17 mouse cellular contexts compared by ENCODE assay signal in the genomic region with DNA sequence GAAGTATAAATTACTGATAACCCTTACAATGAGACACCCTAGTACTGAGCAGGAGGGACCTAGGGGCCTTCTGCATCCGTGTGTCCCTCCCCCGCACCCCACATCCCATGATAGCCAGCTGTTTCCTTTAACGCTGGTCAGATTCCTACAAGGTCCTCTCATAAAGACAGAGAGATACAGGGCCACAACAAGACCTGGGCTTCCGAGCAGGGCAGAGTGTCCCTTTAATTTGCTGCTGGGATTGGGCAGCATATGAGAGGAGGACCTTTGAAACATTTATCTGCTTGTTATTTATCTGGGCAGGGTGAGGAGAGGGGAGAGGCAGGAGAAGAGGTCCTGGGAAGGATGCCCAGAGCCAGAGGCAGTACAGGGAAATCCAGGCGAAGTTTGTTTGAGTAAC. TPM values are rescaled to one million over a fixed set of nuclear protein-coding genes. Genes with fewer than 3 reads are reported as not detected.
A peak's percentile ranks its signal among the peaks of the same experiment; 100 is the strongest.
DNase-seq lines count a peak whose midpoint lies in the region; ATAC-seq and TF ChIP-seq lines count a peak whose summit lies in the region.
"Had no signal": no experiment of that assay in that cellular context is flagged by ENCODE, and none has a peak within 500 bp of the region (broad histone marks: within the 10 kb centered on the region; RNA-seq: fewer than 3 reads in every experiment).

No protein-coding gene starts in this region.

- no peaks in the 10 kb centered on the region for H3K9me3 ChIP-seq in liver, embryonic 11.5 days (ENCODE audit: control insufficient read depth, low read length)
- no peaks in the 10 kb centered on the region for H3K9me3 ChIP-seq in heart, embryonic 13.5 days
- H3K9me3 ChIP-seq: forebrain, embryonic 12.5 days; limb, embryonic 13.5 days; lung, embryonic 15.5 days had no signal

- no peak overlapping the region for H3K4me2 ChIP-seq in liver, embryonic 11.5 days
- no peak overlapping the region for H3K4me2 ChIP-seq in heart, embryonic 13.5 days
- H3K4me2 ChIP-seq: forebrain, embryonic 12.5 days; limb, embryonic 13.5 days; lung, embryonic 15.5 days had no signal

- DNase-seq in gastrocnemius, adult 2 months = no peak
- DNase-seq in gastrocnemius, postnatal 14 days = no peak
- peak; percentile 93 for DNase-seq in liver, adult 2 months (ENCODE audit: extremely low read depth, low read depth, low spot score)
- no peak for DNase-seq in liver, embryonic 11.5 days (ENCODE audit: low spot score)
- peak; percentile 55 for DNase-seq in heart, postnatal 4 days
- DNase-seq in frontal cortex, postnatal 10 days (ENCODE audit: low spot score in 2 of 2) = no peak
- no peak for DNase-seq in T-cell, adult 2 months (ENCODE audit: low spot score)
- DNase-seq: adrenal gland, postnatal 25 days; cerebellum, adult 9-10 months; right cerebral cortex, adult 18-20 months had no signal

- ATAC-seq in liver, embryonic 11.5 days (replicated peaks; ENCODE audit: low FRiP score) = no peak
- ATAC-seq in heart, embryonic 13.5 days (ENCODE audit: extremely low read depth, insufficient number of reproducible peaks, low FRiP score, low TSS enrichment) = no peak
- ATAC-seq: inflammation-experienced regulatory T-cells, adult 6 months had no signal

- no peaks in the 10 kb centered on the region for H3K79me2 ChIP-seq in liver, adult 2 months (ENCODE audit: control insufficient read depth, insufficient read depth, low read length)

- intact Hi-C loops in gastrocnemius, adult 2 months (cut with DNase I) = no loop called here
- intact Hi-C loops in gastrocnemius, postnatal 14 days (cut with DNase I; ENCODE audit: low total_unique reads) = no loop called here

- TF ChIP-seq CTCF in gastrocnemius, adult 2 months (IDR thresholded peaks at IDR 0.05) = no peak
- no peak for TF ChIP-seq CTCF in liver, adult 2 months (IDR thresholded peaks at IDR 0.05; ENCODE audit: low read depth, low read length)

- WGBS in liver, adult 2 months = 16% methylated on average over 5 of the region's 5 CpGs
- 39% methylated on average over 5 of the region's 5 CpGs for WGBS in liver, embryonic 11.5 days
- 20% methylated on average over 5 of the region's 5 CpGs for WGBS in heart, embryonic 13.5 days

- TF ChIP-seq POLR2A in liver, adult 2 months (IDR thresholded peaks at IDR 0.05; ENCODE audit: extremely low read depth, insufficient read depth, low read length) = no peak

- no peaks in the 10 kb centered on the region for H3K36me3 ChIP-seq in liver, adult 2 months (ENCODE audit: control insufficient read depth, insufficient read depth, low read length)
- no peaks in the 10 kb centered on the region for H3K36me3 ChIP-seq in liver, embryonic 11.5 days (ENCODE audit: control insufficient read depth, insufficient read depth, low read length)
- H3K36me3 ChIP-seq in heart, embryonic 13.5 days = no peaks in the 10 kb centered on the region
- H3K36me3 ChIP-seq: forebrain, embryonic 12.5 days; limb, embryonic 13.5 days; lung, embryonic 15.5 days had no signal

- H3K27ac ChIP-seq in gastrocnemius, adult 2 months = peak overlapping the region; percentile 82
- H3K27ac ChIP-seq in liver, adult 2 months (replicated peaks; ENCODE audit: insufficient read depth, low read depth, low read length) = peak overlapping the region; percentile 81
- no peak overlapping the region for H3K27ac ChIP-seq in liver, embryonic 11.5 days (ENCODE audit: low read depth, low read length)
- 0 out of 2 replicates have a peak overlapping the region, but pooled peaks have one; percentile 10 for H3K27ac ChIP-seq in heart, embryonic 13.5 days (replicated peaks)
- H3K27ac ChIP-seq: forebrain, embryonic 12.5 days; layer of hippocampus, adult 2 months; left cerebral cortex, adult 2 months; limb, embryonic 13.5 days; lung, embryonic 15.5 days had no signal

- H3K27me3 ChIP-seq in liver, adult 2 months (ENCODE audit: control insufficient read depth, insufficient read depth, low read length) = no peaks in the 10 kb centered on the region
- no peaks in the 10 kb centered on the region for H3K27me3 ChIP-seq in liver, embryonic 11.5 days (replicated peaks; ENCODE audit: control insufficient read depth, insufficient read depth, low read length)
- H3K27me3 ChIP-seq in heart, embryonic 13.5 days (replicated peaks) = no peaks in the 10 kb centered on the region
- H3K27me3 ChIP-seq: forebrain, embryonic 12.5 days; limb, embryonic 13.5 days; lung, embryonic 15.5 days had no signal

- H3K9ac ChIP-seq in liver, adult 2 months (ENCODE audit: low read depth, low read length) = no peak overlapping the region
- no peak overlapping the region for H3K9ac ChIP-seq in liver, embryonic 11.5 days (ENCODE audit: low read depth, low read length)
- H3K9ac ChIP-seq in heart, embryonic 13.5 days = no peak overlapping the region
- H3K9ac ChIP-seq: forebrain, embryonic 12.5 days; limb, embryonic 13.5 days; lung, embryonic 15.5 days had no signal

- H3K4me1 ChIP-seq in liver, adult 2 months (ENCODE audit: control insufficient read depth, insufficient read depth, low read length) = peaks cover 17% of the 10 kb centered on the region
- no peaks in the 10 kb centered on the region for H3K4me1 ChIP-seq in liver, embryonic 11.5 days (replicated peaks; ENCODE audit: control insufficient read depth, insufficient read depth, low read length)
- peaks cover 27% of the 10 kb centered on the region for H3K4me1 ChIP-seq in heart, embryonic 13.5 days
- H3K4me1 ChIP-seq: forebrain, embryonic 12.5 days; limb, embryonic 13.5 days had no signal

- H3K4me3 ChIP-seq in gastrocnemius, adult 2 months = no peak overlapping the region
- no peak overlapping the region for H3K4me3 ChIP-seq in liver, adult 2 months (ENCODE audit: insufficient read depth, low read depth, low read length)
- no peak overlapping the region for H3K4me3 ChIP-seq in liver, embryonic 11.5 days (ENCODE audit: low read depth, low read length)
- no peak overlapping the region for H3K4me3 ChIP-seq in heart, embryonic 13.5 days
- H3K4me3 ChIP-seq: forebrain, embryonic 12.5 days; layer of hippocampus, adult 2 months; left cerebral cortex, adult 2 months; limb, embryonic 13.5 days; lung, embryonic 15.5 days had no signal

RNA-seq across cellular contexts. Expression of gene Epas1, which starts 41.6 kb away (rescaled TPM):
- total RNA-seq in gastrocnemius, adult 2 months (2021) = 100 to 1,000 TPM in 1 of 2 experiments, 10 to 100 TPM in 1; 96.6 to 127 TPM
- 100 to 1,000 TPM in 1 of 2 experiments, 10 to 100 TPM in 1; 91.8 to 114 TPM for total RNA-seq in gastrocnemius, postnatal 14 days (2021)
- total RNA-seq in liver, adult 2 months (2014; rRNA removed) = 41.3 and 59.0 TPM in 2 replicates
- 34.8 and 39.4 TPM in 2 replicates for polyA plus RNA-seq in liver, adult 2 months (2012; rRNA removed)
- polyA plus RNA-seq in liver, embryonic 11.5 days (2014; fragmentation: Nextera tagmentation; extraction: Ambion mirVana) = 7.3 and 8.1 TPM in 2 replicates
- polyA plus RNA-seq in heart, embryonic 13.5 days (2015; fragmentation: Nextera tagmentation; extraction: Ambion mirVana) = 5.1 and 5.6 TPM in 2 replicates
- 100 to 1,000 TPM; 112 to 123 TPM for total RNA-seq in heart, postnatal 4 days (2021)

Comparison
In these comparisons a context has a peak if more than half of its experiments do, and no peak if none do; other contexts are left out.
1. DNase-seq: peak in liver, adult 2 months (single experiment) and heart, postnatal 4 days (single experiment); none in gastrocnemius, adult 2 months (single experiment), gastrocnemius, postnatal 14 days (single experiment), liver, embryonic 11.5 days (single experiment), frontal cortex, postnatal 10 days (0 of 2) and T-cell, adult 2 months (single experiment).